Mouse (Mus musculus): Measurements from ENCODE around the gene Slc25a23. TPM values are rescaled to one million over a fixed set of nuclear protein-coding genes. Genes with fewer than 3 reads are reported as not detected.

Slc25a23 gene
- total RNA-seq, 2 experiments from 2014 or later: 69.3 to 73.8 TPM

Other genes starting within 250 kb of the Slc25a23 start
- 1 to 10 TPM; 4.3 to 6.0 TPM for gene Rfx2, start 228.8 kb downstream of the Slc25a23 start, total RNA-seq (2021)
- gene Acsbg2, start 185.4 kb downstream of the Slc25a23 start, total RNA-seq (2021): not detected
- not detected for gene 1700061G19Rik, start 184.4 kb downstream of the Slc25a23 start, total RNA-seq (2021)
- gene Mllt1, start 124.4 kb downstream of the Slc25a23 start, total RNA-seq (2021): 10 to 100 TPM; 22.0 to 22.7 TPM
- not detected for gene Acer1, start 77.7 kb downstream of the Slc25a23 start, total RNA-seq (2021)
- gene Clpp, start 69.6 kb downstream of the Slc25a23 start, total RNA-seq (2021): 10 to 100 TPM; 57.3 to 64.0 TPM
- 10 to 100 TPM; 49.6 to 52.8 TPM for gene Alkbh7, start 62.5 kb downstream of the Slc25a23 start, total RNA-seq (2021)
- gene Pspn, start 59.8 kb downstream of the Slc25a23 start, total RNA-seq (2021): not detected
- 10 to 100 TPM; 22.0 to 23.6 TPM for gene Gtf2f1, start 48.6 kb downstream of the Slc25a23 start, total RNA-seq (2021)
- gene Gm17949, start 48.4 kb downstream of the Slc25a23 start, total RNA-seq (2021): not detected
- 10 to 100 TPM; 54.7 to 56.7 TPM for gene Khsrp, start 28.3 kb downstream of the Slc25a23 start, total RNA-seq (2021)
- not detected for gene Slc25a41, start 18.2 kb downstream of the Slc25a23 start, total RNA-seq (2021)
- gene Crb3, start 758 bp downstream of the Slc25a23 start, total RNA-seq (2021): under 1 TPM; 0.22 to 0.29 TPM
- gene Dennd1c, start 18.7 kb upstream of the Slc25a23 start, total RNA-seq (2021): 1 to 10 TPM; 2.0 TPM
- gene Tubb4a, start 27.9 kb upstream of the Slc25a23 start, total RNA-seq (2021): 1 to 10 TPM; 3.3 to 3.9 TPM
- under 1 TPM; 0.36 to 0.44 TPM for gene Tnfsf9, start 45.5 kb upstream of the Slc25a23 start, total RNA-seq (2021)
- not detected for gene Cd70, start 89.9 kb upstream of the Slc25a23 start, total RNA-seq (2021)
- under 1 TPM in 1 of 2 experiments, not detected in 1; 0.22 TPM for gene Tnfsf14, start 134.3 kb upstream of the Slc25a23 start, total RNA-seq (2021)
- gene C3, start 168.3 kb upstream of the Slc25a23 start, total RNA-seq (2021): 10 to 100 TPM; 47.9 to 65.0 TPM
- gene Gpr108, start 188.6 kb upstream of the Slc25a23 start, total RNA-seq (2021): 10 to 100 TPM; 25.9 to 26.8 TPM
- gene Trip10, start 189.6 kb upstream of the Slc25a23 start, total RNA-seq (2021): 10 to 100 TPM; 72.3 to 77.5 TPM
- gene Vav1, start 219.2 kb upstream of the Slc25a23 start, total RNA-seq (2021): 1 to 10 TPM; 2.2 to 5.5 TPM